Mouse (Mus musculus) gastrocnemius, postnatal 36 days (tissue): ENCODE results near the gene Pold1. TPM values are rescaled to one million over a fixed set of nuclear protein-coding genes. Genes with fewer than 3 reads are reported as not detected.

ENCODE experiments used
- DNase-seq, 2 experiments: peaks; one replicate each; pipeline ENCODE4 v3.0.0; 2022
- intact Hi-C: fragments of 180-260 bp; cut with DNase I; formaldehyde crosslinking; loops from one replicate; pipeline ENCODE4 v1.15.1; 2025
- total RNA-seq, 2 experiments: library from RNA; stranded (reverse); gene quantifications; 2 replicates each; pipeline ENCODE4 v1.2.3; 2021

The Pold1 gene
- total RNA-seq, 2 experiments from 2014 or later = 5.6 to 6.7 TPM

DNA sequence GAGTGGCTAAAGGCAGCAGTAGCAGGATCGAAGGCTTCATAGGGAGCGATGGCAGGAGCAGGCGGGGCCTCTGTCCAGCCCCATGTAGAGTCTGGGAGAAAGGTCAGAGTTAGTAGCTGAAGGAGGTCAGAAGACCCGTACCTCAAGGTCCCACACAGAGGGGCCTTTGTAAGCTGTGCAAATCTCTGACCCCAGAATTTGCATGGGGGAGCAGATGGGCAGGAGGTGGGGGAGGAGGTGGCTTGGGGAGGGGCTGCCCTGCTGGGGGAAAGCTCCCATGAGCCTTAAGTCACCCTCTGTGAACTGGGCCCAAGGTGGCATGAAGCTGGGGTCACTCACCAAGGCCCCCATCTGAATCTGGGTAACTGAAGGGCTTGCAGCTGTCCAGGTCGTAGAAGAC lies 19.1 kb downstream of the Pold1 start:
- intact Hi-C loops = no loop called here
- DNase-seq = no peak

DNA sequence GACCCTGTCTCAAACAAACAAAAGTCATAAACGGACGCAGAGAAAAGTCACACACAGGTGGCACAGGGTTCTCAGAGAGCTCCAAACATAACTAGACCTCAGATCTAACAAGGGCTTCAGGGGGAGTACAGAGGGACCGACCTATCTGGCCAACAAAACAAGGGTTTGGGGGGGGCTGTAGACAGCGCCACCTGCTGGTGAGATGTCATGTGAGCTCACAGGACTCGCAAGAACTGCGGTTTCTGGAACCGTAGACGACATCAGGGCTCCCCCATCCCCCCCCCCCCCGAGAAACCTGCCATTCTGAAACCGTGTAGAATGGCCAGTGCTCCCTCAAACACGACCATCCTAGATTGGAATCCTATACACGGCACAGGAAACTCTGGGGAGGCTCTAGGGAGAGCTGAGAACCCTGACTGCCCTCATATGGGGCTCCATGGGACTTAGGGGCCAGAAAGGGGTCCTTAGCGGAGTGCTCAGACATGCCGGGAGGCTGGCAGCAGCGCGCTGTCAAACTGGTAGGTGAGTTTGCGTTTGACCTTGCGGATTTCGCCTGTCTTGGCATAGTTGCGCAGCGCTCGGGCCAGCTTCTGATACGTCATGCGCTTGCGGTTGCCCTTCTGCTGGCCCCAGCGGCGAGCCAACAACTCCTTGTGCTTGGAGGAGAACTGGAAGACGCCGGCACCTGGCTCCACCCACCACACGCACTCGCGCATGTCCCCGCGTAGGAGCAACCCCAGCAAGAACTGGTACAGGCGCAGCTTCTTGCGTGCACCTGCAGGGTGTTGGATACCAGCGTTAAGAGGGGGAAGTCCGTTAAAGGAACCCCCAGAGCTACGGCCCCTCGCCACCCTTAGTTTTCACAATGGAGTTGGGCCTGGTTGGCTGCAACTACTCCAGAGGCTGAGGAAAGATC lies 20.9 kb downstream of the Pold1 start:
- intact Hi-C loops = no loop called here
- DNase-seq = peak; percentile 67 to 79

DNA sequence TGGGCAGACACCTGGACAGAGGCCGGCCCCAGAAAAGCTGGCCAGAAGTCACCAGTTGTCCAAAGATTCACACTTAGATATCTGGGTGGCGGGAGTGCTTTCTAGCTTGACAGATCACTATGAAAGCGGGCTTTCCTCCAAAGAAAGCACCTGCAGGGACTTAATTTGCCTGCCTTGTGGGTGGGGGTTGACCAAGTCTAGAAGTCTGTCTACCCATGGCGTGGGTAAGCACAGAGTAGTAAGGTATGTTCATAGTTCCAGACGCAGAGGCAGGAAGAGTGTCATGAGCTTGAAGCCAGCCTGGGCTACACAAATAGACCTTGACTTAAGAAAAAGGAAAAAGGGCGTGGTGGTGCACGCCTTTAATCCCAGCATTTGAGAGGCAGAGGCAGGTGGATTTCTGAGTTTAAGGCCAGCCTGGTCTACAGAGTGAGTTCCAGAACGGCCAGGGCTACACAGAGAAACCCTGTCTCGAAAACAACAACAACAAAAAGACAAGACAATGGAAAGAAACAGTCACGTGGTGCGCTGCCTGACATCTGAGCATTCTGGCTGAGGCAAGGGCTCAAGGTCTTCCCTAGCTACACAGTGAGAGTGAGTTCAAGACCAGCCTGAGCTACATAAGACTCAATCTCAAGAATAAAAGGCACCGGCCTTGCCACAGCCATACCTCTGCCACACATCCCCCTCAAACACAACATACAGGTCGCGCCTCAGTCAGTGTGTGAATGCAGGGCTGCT lies 22.1 kb downstream of the Pold1 start:
- no peak for DNase-seq
- intact Hi-C loops = no loop called here

DNA sequence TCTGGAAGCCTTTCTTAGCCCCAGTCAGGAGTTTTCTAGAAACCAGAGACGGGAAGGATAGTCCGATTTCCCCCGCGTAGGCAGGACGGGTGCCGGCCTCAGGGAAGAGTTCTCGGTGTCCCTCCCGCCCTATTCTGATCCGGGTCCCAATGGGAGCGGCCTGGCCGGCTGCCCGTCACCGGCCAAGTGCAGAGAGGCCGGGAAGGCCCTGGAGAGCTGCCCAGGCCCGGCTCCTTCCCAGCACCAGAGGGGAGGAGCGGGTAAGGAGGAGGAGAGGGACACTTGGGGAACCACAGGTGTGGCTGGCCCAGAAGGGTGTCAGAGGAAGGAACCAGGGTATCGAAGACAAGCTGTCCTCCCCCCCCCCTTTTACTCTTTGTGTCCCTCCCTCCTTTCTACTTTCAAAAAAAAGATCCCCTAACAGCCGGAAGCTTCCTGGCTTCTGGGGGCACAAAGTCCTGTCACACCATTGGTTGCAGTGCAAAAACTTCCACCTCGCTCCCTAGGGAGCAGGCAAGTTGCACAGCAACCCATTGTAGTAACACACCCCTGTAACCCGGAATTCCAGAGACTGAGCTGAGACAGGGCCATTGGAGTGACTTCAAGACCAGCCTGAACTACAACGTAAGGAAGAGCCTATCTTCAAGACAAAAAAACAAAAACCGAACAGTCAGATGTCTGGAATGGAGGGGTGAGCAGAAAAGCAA lies 23.4 kb downstream of the Pold1 start:
- intact Hi-C loops = no loop called here
- peak; percentile 87 to 92 for DNase-seq

DNA sequence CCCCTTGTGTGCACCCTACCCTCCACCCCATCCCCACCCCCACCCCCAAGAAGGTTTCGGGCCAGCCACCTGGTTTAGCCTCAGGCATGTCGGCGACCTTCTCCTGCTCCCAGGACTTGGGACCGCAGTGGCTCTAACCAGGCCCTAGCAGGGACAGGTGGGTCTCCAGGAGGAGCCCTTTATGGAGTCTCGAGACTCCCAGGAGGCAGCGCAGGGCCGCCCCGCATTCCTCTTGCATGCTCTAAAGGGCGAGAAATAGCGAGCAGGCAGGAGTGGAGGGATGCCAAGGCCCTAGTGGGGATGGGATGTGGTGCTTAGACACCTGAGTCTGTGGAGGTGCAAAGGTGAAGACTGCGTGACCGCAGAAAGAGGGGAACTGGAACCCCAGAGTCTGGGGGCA lies 24.1 kb downstream of the Pold1 start, which contains the start of gene Mybpc2:
Gene Mybpc2, minus strand, starts transcription at position 155 of the 400 bp plus-strand sequence.
- DNase-seq = peak; percentile 65 to 74
- intact Hi-C loops = no loop called here

DNA sequence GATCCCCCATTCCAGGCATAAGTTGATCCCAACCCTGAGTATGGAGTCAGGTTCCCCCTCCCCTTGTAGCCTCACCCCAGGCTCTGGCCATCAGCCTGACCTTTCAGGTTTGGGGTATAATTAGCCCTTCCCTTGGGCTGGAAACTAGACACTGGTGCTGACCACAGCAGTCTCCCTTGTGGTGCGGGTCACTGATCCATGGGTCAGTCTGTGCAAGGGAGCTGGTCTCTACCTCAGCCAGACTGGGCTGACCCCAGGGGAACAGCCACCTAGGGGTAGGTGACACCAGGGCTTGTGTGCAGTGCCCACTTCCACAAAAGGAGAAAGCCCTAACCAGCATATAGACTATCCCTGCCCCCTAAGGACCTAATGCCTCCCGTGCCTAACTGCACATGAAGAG lies 25.6 kb downstream of the Pold1 start:
- intact Hi-C loops = no loop called here
- DNase-seq = peak; percentile 49 to 55

DNA sequence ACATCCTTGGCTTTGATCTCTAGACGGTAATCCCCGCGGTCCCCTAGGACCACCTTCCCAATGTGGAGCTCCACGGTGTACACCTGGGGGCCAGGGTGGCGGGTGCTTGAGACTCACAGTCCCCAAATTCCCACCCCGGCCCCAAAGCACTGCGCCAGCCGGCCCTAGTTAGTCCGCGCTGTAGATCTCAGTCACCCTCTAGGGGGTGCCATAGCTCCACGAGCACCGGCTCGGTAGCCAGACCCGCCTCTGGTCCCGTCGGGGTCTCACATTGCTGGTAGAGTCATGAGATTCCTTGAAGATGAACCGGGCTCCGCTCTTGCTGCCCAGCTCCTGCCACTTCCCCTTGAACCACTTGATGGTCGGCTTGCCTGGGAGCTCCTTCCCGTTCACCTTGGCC lies 26.9 kb downstream of the Pold1 start:
- intact Hi-C loops = no loop called here
- peak; percentile 50 to 54 for DNase-seq

DNA sequence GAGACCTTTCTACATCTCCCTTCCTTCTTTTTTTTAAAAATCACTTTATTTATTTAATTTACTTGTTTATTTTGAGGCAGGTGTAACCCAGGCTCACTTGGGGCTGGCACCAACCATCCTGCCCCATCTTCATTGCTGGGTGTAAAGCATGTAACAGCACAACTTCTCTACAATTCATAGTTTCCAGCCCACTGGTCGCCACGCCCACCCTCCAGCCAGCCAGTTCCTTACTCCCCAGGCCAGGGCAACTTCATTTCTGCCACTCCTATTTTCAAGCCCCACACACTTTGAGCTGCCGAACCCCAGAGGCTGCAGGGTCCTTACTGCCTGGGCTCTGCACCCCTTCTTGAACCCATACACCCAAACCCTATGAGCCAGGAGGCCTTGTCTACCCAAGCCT lies 27.7 kb downstream of the Pold1 start:
- intact Hi-C loops = no loop called here
- DNase-seq = no peak

DNA sequence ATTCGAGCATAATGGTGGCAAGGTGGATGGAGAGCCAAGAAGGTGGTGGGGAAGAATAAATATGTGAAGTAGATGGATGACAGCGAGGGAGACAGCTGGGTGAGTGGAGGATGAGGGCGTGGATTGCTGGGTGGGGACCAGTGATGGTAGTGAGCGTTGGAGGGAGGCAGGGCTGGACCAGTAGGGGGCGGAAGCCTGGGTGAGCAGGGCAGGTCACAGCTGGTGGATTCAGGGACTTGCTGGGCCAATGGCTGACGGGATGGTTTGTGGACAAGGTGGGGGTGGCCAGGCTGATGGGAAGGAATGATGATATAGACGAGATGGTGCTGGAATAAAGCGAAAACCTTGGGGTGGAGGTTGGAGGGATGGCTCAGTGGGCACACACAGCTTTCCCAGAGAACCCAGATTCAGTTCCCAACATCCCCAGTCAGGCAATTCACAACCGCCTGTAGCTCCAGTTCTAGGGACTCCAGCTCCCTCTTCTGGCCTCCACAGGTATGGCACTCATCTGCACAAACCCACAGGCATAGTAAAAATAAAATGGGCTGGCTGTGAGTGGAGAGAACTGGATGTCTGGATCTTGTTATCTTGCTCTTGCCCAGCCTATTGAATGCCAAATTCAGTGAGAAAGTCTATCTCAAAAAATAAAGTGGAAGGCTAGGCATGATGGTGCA lies 29.3 kb downstream of the Pold1 start:
- intact Hi-C loops = no loop called here
- no peak for DNase-seq

DNA sequence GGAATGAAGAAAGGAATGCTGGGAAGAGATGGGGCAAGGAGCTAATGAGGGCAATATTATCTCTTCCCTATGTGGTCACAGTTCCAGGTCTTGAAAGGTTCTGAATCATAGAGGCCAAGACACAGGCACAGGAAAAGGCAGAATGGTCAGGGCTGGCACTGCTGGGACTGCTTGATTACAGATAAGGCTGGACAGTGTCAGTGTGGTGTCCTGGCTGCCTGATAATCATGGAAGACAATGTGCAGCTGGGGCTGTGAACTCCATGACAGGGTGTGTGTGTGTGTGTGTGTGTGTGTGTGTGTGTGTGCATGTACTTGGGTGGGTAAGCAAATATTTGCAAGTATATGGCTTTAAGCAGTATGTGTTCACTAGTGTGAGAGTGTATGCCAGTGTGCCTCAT lies 41.2 kb downstream of the Pold1 start:
- DNase-seq = no peak
- intact Hi-C loops = no loop called here

DNA sequence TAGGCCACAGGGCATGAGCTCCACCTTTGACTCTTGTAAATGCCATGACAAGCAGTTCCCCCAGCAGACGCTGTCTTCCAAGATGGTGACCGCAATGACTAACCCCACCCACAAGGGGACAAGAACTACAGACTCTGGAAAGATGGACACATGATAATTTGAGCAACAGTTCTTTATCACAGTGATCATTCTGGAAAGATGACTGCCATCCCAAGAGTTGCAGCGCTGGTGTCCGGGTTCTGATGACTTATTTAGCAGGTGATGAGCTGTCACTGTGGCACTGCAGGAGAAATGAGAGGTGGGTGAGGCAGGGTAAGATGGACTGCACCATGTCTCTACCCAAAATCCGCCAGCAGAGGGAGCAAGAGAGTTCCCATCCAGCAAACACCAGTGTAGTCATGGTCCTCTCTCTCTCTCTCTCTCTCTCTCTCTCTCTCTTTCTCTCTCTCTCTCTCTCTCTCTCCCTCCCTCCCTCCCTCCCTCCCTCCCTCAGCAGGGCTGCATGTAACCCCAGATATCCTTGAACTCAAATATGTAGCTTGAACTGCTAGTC lies 47.0 kb downstream of the Pold1 start:
- intact Hi-C loops = no loop called here
- peak in 1 of 2 experiments; percentile 44 for DNase-seq

DNA sequence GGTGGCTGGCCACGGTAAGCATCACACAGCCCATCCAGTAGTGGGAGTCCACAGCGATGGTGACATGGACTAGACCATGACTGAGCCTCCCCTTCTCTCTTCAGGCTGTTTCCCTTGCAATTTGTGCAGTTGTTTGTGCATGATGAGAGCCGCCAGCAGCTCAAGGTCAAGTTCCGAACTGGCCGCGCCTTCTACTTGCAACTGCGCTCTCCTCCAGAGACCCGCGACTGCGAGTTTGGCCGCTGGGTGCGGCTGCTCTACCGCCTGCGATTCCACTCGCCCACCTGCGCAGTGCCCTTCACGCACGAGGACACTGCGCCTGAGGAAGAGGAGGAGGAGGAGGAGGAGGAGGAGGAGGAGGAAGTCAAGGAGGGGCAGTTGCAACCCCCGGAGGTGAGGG lies 48.6 kb downstream of the Pold1 start:
- DNase-seq = peak in 1 of 2 experiments; percentile 21
- intact Hi-C loops = no loop called here

DNA sequence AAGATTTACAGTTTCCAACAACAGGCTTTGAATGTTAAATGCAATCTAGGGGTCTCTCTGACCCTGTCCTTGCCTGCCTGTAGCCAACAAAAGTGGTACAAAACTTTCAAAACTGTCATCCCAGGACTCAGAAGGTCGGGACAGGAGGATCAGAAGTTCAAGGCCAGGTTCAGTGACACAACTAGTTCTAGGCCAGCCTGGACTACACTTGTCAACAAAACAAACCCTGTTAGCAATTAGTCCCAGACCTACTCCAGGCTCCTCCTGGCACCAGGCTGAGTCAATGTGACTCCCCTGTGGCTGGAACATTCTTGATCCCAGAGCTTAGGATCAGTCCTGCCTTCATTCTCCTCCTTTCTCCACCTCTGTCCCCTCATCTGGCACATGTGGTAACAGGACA lies 49.7 kb downstream of the Pold1 start:
- DNase-seq = peak in 1 of 2 experiments; percentile 11
- intact Hi-C loops = loop anchor here (5.0 kb wide), 1 partner anchor 53 kb away; the partner anchor contains the start of gene Nr1h2

DNA sequence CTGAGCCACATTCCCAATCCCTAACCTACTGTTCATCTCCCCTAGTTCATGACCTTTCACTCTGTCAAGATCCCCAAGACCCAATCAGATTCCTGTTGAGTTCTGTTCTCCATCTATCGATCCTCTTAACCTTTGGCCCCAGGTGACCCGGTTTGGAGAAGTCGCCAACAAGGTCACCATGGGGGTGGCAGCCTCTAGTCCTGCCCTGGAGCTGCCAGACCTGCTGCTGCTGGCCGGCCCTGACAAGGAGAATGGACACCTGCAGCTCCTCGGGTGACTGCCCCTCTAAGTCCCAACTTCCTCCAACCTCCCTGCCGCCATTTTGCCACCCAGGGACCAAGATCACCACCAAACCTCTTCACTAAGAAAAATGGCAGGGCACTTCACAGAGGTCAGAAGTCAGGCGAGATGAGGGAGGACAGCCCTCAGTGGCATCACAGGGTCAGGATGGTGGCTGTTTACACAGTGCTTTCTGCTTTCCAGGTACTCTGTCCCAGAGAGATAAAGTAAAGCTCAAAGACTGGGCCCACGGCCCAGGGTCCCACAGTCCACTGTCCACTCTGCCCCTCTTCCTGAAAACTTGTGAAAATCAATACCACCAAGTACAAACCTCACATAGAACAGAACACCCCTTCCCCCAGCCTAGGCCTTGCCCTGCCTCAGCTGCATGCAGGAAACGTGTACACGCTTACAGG lies 51.1 kb downstream of the Pold1 start:
- peak in 1 of 2 experiments; percentile 11 for DNase-seq
- intact Hi-C loops = loop anchor here (5.0 kb wide), 1 partner anchor 55 kb away; the partner anchor contains the start of gene Nr1h2

DNA sequence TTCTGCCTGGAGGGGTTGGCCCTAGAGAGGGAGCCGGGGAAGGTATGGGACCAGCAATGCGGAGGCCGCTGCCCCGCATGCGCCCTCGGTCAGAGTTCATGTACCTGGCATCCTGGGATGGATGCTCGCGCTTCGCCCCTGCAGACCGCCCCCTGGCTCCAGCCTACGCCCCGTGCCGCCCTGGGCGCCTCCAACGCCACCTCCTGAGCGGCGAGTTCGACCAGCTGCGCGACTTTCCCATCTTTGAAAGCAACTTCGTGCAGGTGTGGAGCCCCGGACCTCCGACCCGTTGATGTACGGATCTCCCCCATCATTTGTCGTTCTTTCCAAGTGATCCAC lies 51.9 kb downstream of the Pold1 start:
- DNase-seq = no peak
- intact Hi-C loops = loop anchor here (5.0 kb wide), 1 partner anchor 56 kb away; the partner anchor contains the start of gene Nr1h2

DNA sequence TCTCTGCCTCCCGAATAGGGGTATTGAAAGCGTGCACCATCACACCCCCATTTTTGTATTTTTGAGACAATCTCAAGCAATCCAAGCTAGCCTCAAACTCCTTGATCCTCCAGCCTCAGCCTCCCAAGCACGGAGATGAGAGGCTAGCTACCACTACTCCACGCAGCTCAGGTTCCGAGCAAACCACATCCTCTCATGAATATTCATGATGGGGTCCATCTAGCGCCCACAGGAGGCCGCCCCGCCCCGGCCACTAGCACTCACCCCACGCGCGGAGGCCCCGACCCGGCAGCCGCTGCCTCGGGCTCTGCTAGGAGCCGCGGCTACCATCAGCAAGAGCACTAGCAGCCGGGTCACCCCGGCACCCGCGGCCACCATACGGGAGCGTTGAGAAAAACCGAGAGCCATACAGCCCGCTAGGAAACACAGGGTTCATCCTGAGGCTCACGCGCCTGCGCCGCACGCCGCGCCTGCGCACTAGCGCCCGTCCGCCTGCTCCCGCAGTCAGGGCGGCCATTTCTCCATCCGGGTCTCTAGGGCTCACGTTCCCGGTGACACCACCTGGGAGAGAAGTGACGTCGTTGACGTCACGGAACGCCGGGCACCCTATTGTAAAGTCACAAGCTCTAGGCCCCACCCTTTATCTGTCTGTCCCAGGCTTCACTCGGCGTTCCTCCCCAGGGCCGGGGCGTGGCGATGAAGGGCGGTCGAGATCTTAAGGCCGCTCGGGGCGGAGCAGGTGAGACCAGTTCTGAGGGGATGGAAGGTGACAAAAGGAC lies 52.5 kb downstream of the Pold1 start, which contains the start of the genes Emc10 and Fam71e1:
Gene Emc10, minus strand, starts transcription at position 538 of the 779 bp plus-strand sequence.
Gene Fam71e1, plus strand, starts transcription at position 590 of the 779 bp plus-strand sequence.
- intact Hi-C loops = loop anchor here (5.0 kb wide), 1 partner anchor 56 kb away; the partner anchor contains the start of gene Nr1h2
- peak; percentile 94 to 95 for DNase-seq

DNA sequence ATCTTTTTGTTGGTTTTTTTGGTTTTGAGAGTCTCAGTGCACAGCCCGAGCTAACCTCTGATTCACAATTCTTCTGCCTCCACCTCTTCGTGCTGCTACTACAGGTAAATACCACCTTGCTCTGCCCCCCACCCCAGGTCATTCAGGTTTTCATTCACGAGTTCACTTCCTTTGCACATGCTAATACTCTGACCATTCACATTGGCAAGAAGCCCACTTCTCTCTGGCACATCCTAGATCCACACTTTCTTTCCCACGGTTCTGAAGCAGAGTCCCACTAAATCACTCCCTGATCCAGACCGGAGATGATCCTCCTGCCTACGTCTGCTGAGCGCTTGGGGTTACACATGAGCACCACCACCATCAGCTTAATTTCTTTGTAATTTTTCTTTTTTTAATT lies 53.6 kb downstream of the Pold1 start:
- no peak for DNase-seq
- intact Hi-C loops = loop anchor here (5.0 kb wide), 1 partner anchor 57 kb away; the partner anchor contains the start of gene Nr1h2

DNA sequence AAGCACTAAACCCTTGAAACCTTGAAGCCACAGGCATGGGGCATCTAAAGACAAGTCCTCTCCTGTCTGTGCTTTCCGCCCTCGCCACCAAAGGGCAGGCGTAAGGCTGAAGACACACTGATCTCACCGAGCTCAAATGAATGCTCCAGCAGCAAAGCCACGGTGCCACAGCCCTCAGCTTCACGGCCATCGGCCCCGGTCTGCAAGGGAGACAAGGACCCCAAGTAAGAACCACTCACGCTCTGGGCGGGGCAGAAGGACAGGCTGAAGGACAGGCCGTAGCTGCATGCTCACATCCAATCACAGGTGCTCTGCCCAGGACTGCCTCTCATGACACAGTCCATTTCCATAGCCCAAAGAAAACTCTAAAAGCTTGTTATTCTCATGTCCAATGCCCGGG lies 54.0 kb downstream of the Pold1 start:
- intact Hi-C loops = loop anchor here (5.0 kb wide), 1 partner anchor 58 kb away; the partner anchor contains the start of gene Nr1h2
- DNase-seq = peak in 1 of 2 experiments; percentile 16
